In the genomic region with DNA sequence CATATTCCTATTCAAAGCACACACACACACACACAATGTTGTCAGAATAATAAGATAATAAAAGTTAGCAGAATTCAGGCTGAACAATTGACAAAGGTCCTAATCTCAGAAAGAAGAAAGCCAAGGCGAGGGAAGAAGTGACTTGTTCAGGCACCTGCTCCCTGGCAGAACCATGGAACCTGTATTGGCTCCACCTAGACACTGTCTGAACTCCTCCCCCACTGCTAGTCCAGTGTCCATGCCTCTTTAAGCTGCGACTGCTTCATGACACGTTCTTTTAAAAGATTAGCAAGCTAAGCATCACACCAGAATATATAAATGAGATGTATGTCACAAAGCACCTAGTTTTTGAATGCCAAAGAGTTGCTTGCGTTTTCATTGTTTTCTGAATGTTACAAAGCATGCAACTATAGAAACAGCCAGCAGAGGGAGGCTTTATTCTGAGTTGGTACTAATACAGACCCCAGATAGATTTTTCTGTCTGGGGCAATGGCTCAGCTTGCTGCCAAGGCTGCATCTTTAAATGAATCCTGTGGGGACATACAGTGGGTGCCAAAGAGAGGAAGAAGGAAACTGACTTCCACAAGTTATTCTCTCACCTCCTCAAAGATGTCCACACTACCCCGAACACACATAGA, we compare ENCODE assay signal across 8 mouse cellular contexts. TPM values are rescaled to one million over a fixed set of nuclear protein-coding genes. Genes with fewer than 3 reads are reported as not detected.
A peak's percentile ranks its signal among the peaks of the same experiment; 100 is the strongest.
DNase-seq lines count a peak whose midpoint lies in the region; ATAC-seq and TF ChIP-seq lines count a peak whose summit lies in the region.

No protein-coding gene starts in this region.

- no peak overlapping the region for H3K4me2 ChIP-seq in midbrain, postnatal 0 days (ENCODE audit: low read depth, low read length, poor library complexity, severe bottlenecking)

- no peaks in the 10 kb centered on the region for H3K36me3 ChIP-seq in hindbrain, embryonic 10.5 days
- no peaks in the 10 kb centered on the region for H3K36me3 ChIP-seq in midbrain, postnatal 0 days (ENCODE audit: insufficient read depth, low read length)

- peak; percentile 76 for ATAC-seq in midbrain, postnatal 0 days (ENCODE audit: low FRiP score)

- no peaks in the 10 kb centered on the region for H3K9me3 ChIP-seq in hindbrain, embryonic 10.5 days
- H3K9me3 ChIP-seq in midbrain, postnatal 0 days (ENCODE audit: low read length), result no peaks in the 10 kb centered on the region

- peaks cover 21% of the 10 kb centered on the region for H3K4me1 ChIP-seq in hindbrain, embryonic 10.5 days (replicated peaks)
- no peaks in the 10 kb centered on the region for H3K4me1 ChIP-seq in midbrain, postnatal 0 days (ENCODE audit: insufficient read depth, low read length)

- DNase-seq in frontal cortex, postnatal 36 days (ENCODE audit: low spot score in 2 of 2), result peak; percentile 33 to 58
- no peak for DNase-seq in frontal cortex, postnatal 10 days (ENCODE audit: low spot score in 2 of 2)
- DNase-seq in 3T3-L1 (ENCODE audit: low read depth, low spot score), result peak; percentile 74
- DNase-seq in cerebellum, adult 9-10 months, result peak; percentile 14
- peak; percentile 9 for DNase-seq in hindbrain, embryonic 10.5 days (ENCODE audit: low spot score)
- peak; percentile 34 for DNase-seq in layer of hippocampus, adult 9-11 months
- peak; percentile 80 for DNase-seq in midbrain, postnatal 0 days (ENCODE audit: low spot score)
- DNase-seq in yolk sac, embryonic 10.5 days (ENCODE audit: low spot score), result no peak

- no peak overlapping the region for H3K27ac ChIP-seq in hindbrain, embryonic 10.5 days
- no peak overlapping the region for H3K27ac ChIP-seq in midbrain, postnatal 0 days (ENCODE audit: low read depth, low read length)

- no peak overlapping the region for H3K9ac ChIP-seq in midbrain, postnatal 0 days (replicated peaks; ENCODE audit: low read length, poor library complexity, severe bottlenecking)

- H3K27me3 ChIP-seq in hindbrain, embryonic 10.5 days (ENCODE audit: insufficient read depth, poor library complexity, severe bottlenecking), result no peaks in the 10 kb centered on the region
- H3K27me3 ChIP-seq in midbrain, postnatal 0 days (ENCODE audit: insufficient read depth, low read length), result no peaks in the 10 kb centered on the region

- peak; percentile 86 for TF ChIP-seq CTCF in midbrain, postnatal 0 days (IDR thresholded peaks at IDR 0.05)

- no peak overlapping the region for H3K4me3 ChIP-seq in hindbrain, embryonic 10.5 days
- no peak overlapping the region for H3K4me3 ChIP-seq in midbrain, postnatal 0 days (ENCODE audit: low read depth, low read length)

- 31% methylated on average over 5 of the region's 5 CpGs for WGBS in hindbrain, embryonic 10.5 days
- 25% methylated on average over 5 of the region's 5 CpGs for WGBS in midbrain, postnatal 0 days

RNA-seq across cellular contexts. Expression of gene Grb14, which starts 59.4 kb away (rescaled TPM):
- polyA plus RNA-seq in hindbrain, embryonic 10.5 days (2016; fragmentation: Nextera tagmentation; extraction: Ambion mirVana), result 5.3 and 6.8 TPM in 2 replicates
- total RNA-seq in midbrain, postnatal 0 days (2014; rRNA removed), result 24.7 and 27.7 TPM in 2 replicates
- 30.9 and 35.5 TPM in 2 replicates for polyA plus RNA-seq in midbrain, postnatal 0 days (2015; fragmentation: Nextera tagmentation; extraction: Ambion mirVana)

Comparison
In these comparisons a context has a peak if more than half of its experiments do, and no peak if none do; other contexts are left out.
1. DNase-seq: peak in frontal cortex, postnatal 36 days (2 of 2), 3T3-L1 (single experiment), cerebellum, adult 9-10 months (single experiment), hindbrain, embryonic 10.5 days (single experiment), layer of hippocampus, adult 9-11 months (single experiment) and midbrain, postnatal 0 days (single experiment); none in frontal cortex, postnatal 10 days (0 of 2) and yolk sac, embryonic 10.5 days (single experiment).